Mouse (Mus musculus) layer of hippocampus, adult 8-10 months (tissue): ENCODE results near the gene Cxcl12. TPM values are rescaled to one million over a fixed set of nuclear protein-coding genes. Genes with fewer than 3 reads are reported as not detected.

Experiments used
- DNase-seq, 2 experiments: peaks; one replicate each; pipeline ENCODE4 v3.0.0; 2022; ENCODE audit warnings: low spot score in 2 of 2
- total RNA-seq, 4 experiments: library from RNA; stranded (reverse); gene quantifications; 2 replicates each; pipeline ENCODE4 v1.2.4; 2022

Gene Cxcl12
- total RNA-seq, 4 experiments from 2014 or later, result 39.9 to 55.6 (median 46.7) TPM

GRCm38 (mm10) chr6:117173876-117174275, 5.5 kb downstream of the Cxcl12 start:
- DNase-seq, result peak; percentile 44 to 79

- no peak for DNase-seq
Observed at GRCm38 (mm10) chr6:117175113-117175793, 6.9 kb downstream of the Cxcl12 start.

GRCm38 (mm10) chr6:117176406-117176805, 8.1 kb downstream of the Cxcl12 start:
- DNase-seq, result no peak

- DNase-seq, result no peak
Observed at GRCm38 (mm10) chr6:117180303-117180702, 12.0 kb downstream of the Cxcl12 start.

GRCm38 (mm10) chr6:117185381-117185780, 17.0 kb downstream of the Cxcl12 start:
- DNase-seq, result no peak

- DNase-seq, result no peak
Observed at GRCm38 (mm10) chr6:117190453-117190852, 22.1 kb downstream of the Cxcl12 start.

- DNase-seq, result no peak
Observed at GRCm38 (mm10) chr6:117191741-117192140, 23.4 kb downstream of the Cxcl12 start.

GRCm38 (mm10) chr6:117192678-117193077, 24.3 kb downstream of the Cxcl12 start:
- no peak for DNase-seq

GRCm38 (mm10) chr6:117195270-117195669, 26.9 kb downstream of the Cxcl12 start:
- no peak for DNase-seq

GRCm38 (mm10) chr6:117198871-117199270, 30.5 kb downstream of the Cxcl12 start:
- DNase-seq, result no peak

- no peak for DNase-seq
Observed at GRCm38 (mm10) chr6:117199718-117200117, 31.4 kb downstream of the Cxcl12 start.

- no peak for DNase-seq
Observed at GRCm38 (mm10) chr6:117200916-117201315, 32.6 kb downstream of the Cxcl12 start.

GRCm38 (mm10) chr6:117201396-117201795, 33.1 kb downstream of the Cxcl12 start:
- DNase-seq, result no peak

- DNase-seq, result no peak
Observed at GRCm38 (mm10) chr6:117201859-117202258, 33.5 kb downstream of the Cxcl12 start.

- DNase-seq, result no peak
Observed at GRCm38 (mm10) chr6:117202856-117203400, 34.6 kb downstream of the Cxcl12 start.

GRCm38 (mm10) chr6:117204112-117204511, 35.8 kb downstream of the Cxcl12 start:
- no peak for DNase-seq

- no peak for DNase-seq
Observed at GRCm38 (mm10) chr6:117206834-117207233, 38.5 kb downstream of the Cxcl12 start.

GRCm38 (mm10) chr6:117207289-117207688, 39.0 kb downstream of the Cxcl12 start:
- no peak for DNase-seq

- DNase-seq, result no peak
Observed at GRCm38 (mm10) chr6:117210086-117210485, 41.8 kb downstream of the Cxcl12 start.

GRCm38 (mm10) chr6:117210536-117210935, 42.2 kb downstream of the Cxcl12 start:
- no peak for DNase-seq

- DNase-seq, result no peak
Observed at GRCm38 (mm10) chr6:117214506-117214905, 46.2 kb downstream of the Cxcl12 start.

GRCm38 (mm10) chr6:117218442-117219299, 50.3 kb downstream of the Cxcl12 start:
- peak; percentile 39 to 57 for DNase-seq
